Mouse (Mus musculus): ENCODE measurements around the gene Zmynd11. TPM values are rescaled to one million over a fixed set of nuclear protein-coding genes. Genes with fewer than 3 reads are reported as not detected.

Zmynd11 gene
- total RNA-seq, 1 experiment from 2014 or later = 118 TPM

- no peak for DNase-seq
Observed at GRCm38 (mm10) chr13:9713462-9714134, 51.5 kb downstream of the Zmynd11 start.

- DNase-seq = no peak
Observed at GRCm38 (mm10) chr13:9712971-9713370, 52.2 kb downstream of the Zmynd11 start.

DNA sequence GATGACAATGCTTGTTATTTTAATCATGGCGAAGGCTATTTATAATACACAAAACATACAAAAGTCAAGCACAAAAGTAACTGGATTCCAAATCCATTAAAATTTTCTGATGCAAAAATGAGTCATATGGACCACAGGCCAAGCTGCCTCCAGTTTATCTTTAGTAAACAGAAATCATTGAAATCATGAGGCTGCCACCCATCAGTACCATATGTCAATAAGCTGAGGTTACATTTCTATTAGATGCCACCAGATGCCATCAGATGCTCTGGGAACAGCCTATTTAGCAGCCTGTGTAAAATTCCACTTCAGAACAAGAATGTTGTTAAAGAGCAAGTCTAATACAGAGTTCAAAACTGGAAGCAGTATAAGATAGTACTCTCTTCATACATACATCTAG lies 52.7 kb downstream of the Zmynd11 start:
- DNase-seq = no peak

- no peak for DNase-seq
Observed at GRCm38 (mm10) chr13:9708433-9709240, 56.5 kb downstream of the Zmynd11 start.

DNA sequence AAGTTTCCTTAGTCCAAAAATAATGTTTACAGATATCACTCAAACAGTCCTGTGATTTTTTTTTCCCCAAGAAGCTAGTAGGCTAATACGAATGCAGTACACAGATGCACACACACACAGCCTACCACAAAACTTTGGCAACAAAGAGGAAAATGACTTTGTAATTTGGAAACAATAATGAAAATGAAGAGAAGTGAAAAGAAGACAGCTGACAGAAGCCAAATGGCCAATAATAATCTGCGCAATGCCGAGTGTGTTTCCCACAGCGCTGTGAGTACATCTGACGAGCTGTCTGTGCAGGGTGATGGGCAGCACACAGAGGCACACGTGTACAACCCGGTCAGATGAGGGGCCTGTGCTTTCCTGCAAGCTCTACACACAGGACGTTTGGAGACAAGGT lies 58.4 kb downstream of the Zmynd11 start:
- DNase-seq = no peak

DNA sequence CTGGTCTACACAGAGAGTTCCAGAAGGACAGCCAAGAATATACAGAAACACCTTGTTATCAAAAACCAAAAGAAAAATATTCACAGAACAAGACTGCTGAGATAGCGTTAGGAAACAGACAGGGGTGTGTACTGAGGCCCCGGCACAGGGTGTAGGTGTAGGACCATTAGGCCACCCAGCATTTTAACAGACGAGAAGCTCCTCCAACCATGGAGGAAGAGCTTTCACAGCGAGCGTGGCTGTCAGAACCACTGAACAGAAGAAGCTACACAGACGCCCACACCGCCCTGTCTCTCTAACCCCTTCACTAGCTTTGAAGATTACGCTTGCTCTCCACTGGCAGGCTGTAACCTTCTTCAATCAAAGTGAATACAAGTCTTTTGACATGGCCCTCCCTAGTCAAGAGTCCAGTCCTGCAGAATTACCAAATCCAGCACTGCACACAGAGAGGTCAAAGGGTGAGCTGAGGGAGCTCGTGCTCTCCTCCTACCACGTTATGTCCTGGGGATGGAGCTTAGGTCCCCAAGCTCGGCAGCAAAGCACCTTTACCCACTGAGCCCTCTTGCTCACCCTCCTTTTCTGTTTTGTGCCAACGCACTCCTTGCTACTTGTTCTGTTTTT lies 62.4 kb downstream of the Zmynd11 start:
- no peak for DNase-seq

GRCm38 (mm10) chr13:9697340-9697739 lies 67.8 kb downstream of the Zmynd11 start:
- no peak for DNase-seq

DNA sequence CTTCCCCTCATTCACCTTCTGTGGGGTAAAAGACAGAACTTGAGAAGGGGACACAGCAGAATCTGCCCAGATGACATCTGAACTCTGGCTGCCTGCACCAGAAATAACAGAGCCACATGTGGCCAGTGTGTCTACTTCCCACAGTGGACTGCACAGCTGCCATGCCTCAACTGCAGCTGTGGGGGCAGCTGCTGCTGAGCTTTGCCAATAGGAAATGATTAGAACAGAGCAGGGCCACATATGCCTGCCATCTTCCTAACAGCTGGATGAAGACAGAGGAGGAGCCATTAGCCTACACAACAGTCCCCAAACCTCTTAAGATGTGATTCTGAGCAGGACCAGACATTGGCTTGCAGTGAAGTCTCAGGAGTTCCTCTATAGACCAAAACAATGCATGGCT lies 69.3 kb downstream of the Zmynd11 start:
- no peak for DNase-seq

GRCm38 (mm10) chr13:9695403-9695802 lies 69.7 kb downstream of the Zmynd11 start:
- no peak for DNase-seq

DNA sequence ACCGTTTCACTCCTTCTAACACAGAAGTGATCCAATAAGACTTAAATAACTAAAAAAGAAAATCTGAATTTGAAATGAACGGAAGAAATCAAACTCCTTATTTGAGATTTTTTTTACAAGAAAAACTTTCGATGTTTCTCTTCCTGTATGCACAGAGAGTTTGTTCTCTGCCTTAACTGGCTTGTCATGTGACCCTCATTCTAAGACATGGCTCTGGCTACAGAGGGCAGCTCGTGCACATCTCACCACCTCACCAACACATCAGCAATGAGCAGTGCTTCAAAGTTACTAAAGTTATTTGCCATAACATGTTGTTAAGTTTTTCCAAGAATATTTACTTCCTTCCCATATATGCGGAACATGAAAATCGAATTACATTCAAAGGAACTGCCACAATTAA lies 70.5 kb downstream of the Zmynd11 start:
- no peak for DNase-seq

DNA sequence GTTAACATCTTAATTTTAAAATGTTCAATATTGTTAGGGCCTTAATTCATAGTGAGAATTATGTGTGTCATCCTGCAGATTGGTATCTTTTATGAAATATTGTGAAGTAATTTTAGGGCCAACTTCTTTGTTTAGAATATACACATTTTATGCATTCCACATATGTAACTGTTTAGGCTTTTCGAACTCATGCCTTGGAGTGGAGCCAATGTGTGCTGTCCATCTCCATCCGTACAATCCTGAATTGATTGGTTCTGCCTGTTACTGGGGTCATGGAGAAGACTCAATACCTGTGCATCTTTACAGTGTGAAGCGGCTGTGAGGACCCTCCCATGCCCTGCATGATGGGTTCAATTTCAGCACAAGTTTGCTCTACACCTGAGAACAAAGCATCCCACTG lies 72.3 kb downstream of the Zmynd11 start:
- DNase-seq = no peak

- DNase-seq = no peak
Observed at GRCm38 (mm10) chr13:9689366-9689765, 75.8 kb downstream of the Zmynd11 start.

- no peak for DNase-seq
Observed at GRCm38 (mm10) chr13:9686765-9687164, 78.4 kb downstream of the Zmynd11 start.

DNA sequence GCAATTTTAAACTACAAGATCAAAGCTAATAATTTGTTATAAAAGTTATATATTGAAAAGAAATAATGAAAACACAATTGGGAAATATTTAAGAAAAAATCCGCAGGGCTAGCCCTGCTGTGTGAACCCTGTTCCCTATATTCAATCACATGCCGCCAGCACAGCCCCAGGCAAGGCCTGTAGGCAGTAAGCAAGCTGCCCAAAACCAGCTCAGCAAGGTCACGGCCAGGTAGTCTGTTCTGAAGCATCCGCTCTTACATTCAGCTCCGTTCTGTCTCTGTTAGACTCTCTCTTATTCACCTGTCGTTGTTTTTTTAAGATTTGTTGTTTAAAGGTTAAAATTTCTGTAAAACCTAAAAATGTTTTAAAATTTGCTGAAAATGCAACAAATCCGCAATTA lies 78.9 kb downstream of the Zmynd11 start:
- no peak for DNase-seq

DNA sequence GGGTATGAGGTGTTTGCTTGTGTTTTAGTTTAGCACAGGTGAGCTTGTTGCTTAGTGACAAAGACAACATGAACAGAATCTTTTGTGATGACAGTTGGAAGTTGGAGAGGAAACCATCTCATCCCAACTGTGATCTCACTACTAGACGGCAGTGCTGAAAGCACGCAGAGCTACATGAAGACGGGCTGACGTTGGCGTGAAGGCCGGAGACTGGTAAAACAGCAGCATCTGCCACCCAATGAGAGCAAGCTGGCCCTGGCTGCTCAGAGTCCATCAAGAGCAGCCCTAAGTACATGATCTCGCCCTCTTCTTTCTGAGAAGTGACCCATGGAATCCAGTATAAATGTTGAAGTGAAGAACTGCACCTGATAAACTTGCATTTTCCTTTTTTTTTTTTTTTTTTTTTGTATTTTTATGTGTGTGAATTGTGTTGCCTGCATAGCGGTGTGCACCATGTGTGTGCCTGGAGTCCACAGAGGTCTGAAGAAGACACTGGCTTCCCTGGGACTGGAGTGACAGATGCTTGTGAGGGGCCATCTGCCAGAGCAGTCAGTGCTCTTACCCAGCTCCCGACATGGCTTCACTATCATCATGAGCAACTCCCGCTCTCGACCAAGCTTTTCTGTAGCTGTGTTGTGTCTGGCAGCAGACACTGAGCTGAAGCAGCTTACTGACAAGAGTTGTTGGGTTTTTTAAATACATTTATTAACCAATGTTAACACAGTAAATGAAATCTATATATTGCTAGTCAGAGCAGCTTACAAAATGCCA lies 80.8 kb downstream of the Zmynd11 start:
- DNase-seq = no peak

GRCm38 (mm10) chr13:9683280-9683679 lies 81.8 kb downstream of the Zmynd11 start:
- DNase-seq = no peak

DNA sequence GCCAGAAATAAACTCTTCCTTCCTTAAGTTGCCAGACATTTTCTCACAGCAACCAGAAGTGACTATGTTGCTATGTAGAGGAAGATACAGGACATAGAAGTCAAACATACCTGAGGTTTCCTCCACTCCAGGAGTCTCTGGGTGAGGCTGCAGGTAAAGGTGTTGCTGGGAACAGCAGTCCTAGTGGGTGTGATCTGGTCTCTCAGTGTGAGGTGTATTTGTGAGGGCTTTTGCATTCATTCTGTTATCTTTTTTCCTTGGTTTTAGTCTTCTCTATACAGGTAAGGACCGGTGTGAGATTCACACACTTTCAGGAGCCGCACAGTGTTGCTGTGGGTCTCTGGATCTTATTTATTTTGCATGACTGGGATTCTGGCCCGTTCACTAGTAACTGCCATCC lies 83.6 kb downstream of the Zmynd11 start:
- DNase-seq = no peak

- DNase-seq = no peak
Observed at GRCm38 (mm10) chr13:9674126-9674525, 91.0 kb downstream of the Zmynd11 start.

DNA sequence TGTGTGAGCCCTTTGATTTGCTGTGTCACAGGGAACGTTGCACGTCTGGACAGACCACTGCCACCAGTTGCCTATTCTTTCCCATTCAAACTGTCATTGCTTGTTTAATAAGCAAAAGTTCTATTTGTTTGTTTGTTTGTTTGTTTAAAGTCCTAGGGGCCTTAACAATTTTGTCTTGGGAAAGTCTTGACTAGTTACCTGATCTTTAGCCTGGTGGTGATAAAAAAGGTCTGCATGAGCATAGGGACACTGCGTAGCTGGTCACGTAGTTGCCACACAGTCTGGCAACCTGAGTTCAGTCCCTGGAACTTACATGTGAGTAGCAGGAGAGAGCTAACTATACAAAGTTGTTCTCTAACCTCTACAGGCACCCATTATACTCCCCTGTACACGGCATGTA lies 95.9 kb downstream of the Zmynd11 start:
- DNase-seq = no peak

- DNase-seq = no peak
Observed at GRCm38 (mm10) chr13:9667954-9668496, 97.1 kb downstream of the Zmynd11 start.

- DNase-seq = no peak
Observed at GRCm38 (mm10) chr13:9663593-9663992, 101.5 kb downstream of the Zmynd11 start.

GRCm38 (mm10) chr13:9660711-9661110 lies 104.4 kb downstream of the Zmynd11 start:
- no peak for DNase-seq
